Mouse (Mus musculus): ENCODE data around the gene Olfr259. TPM values are rescaled to one million over a fixed set of nuclear protein-coding genes. Genes with fewer than 3 reads are reported as not detected.

The Olfr259 gene
- polyA plus RNA-seq (2016; fragmentation: Nextera tagmentation; extraction: Ambion mirVana) = not detected in 2 replicates

DNA sequence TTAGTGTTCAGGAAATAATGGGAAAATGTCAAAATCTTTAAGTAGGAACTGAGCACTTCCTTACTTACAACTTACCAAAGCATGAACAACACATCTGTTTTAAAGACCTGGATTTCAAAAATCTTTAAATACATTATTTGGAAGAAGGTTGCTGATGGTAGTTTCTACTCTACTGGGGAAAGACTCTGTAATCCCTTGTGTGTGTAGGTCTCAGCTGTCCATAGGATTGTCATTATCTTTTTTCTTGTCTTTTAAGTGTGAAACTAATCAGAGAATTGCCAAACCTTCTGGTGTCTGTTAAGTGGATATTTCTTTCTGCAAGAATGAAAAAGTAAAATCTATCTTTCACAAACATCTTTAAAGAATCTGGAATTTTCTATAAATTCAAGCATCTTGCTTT lies at the start of gene Olfr259:
Gene Olfr259 (minus strand): TSS at position 101 of the 400 bp plus-strand sequence.
- Histone ChIP-seq H3K9me3 (no peaks in the 10 kb centered on the region), H3K4me3 (no peak within 1 kb of the TSS), H3K27me3 (replicated peaks) (no peaks in the 10 kb centered on the region), H3K4me2 (replicated peaks) (no peak within 1 kb of the TSS), H3K27ac (no peak within 1 kb of the TSS), H3K9ac (no peak within 1 kb of the TSS), H3K4me1 (no peaks in the 10 kb centered on the region), H3K36me3 (no peaks in the 10 kb centered on the region)
- ATAC-seq (ENCODE audit: low FRiP score, low read depth) = no peak

DNA sequence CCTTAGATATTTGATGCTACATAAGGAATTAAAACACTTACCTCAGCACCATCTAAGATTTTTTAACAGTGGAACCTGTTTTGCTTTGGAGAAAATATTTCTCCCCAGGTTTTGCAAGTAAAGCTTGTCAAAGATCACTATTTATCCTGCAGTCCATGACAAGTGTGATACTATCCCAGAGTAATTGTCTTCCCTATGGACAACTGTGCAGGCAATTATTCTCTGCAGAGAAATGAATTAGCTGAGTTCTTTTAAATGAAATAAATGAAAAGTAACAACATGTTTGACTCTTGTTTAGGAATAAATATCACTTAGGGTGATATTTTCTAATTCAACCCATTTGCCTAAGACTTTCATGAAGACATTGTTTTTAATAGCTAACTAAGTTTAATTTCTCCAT lies 38.2 kb upstream of the Olfr259 start, which contains the start of gene Olfr1111:
Gene Olfr1111 (minus strand): TSS at position 101 of the 400 bp plus-strand sequence.
- Histone ChIP-seq H3K9me3 (no peaks in the 10 kb centered on the region), H3K9ac (no peak within 1 kb of the TSS), H3K27me3 (replicated peaks) (no peaks in the 10 kb centered on the region), H3K4me3 (no peak within 1 kb of the TSS), H3K27ac (no peak within 1 kb of the TSS), H3K4me2 (replicated peaks) (no peak within 1 kb of the TSS), H3K4me1 (no peaks in the 10 kb centered on the region), H3K36me3 (no peaks in the 10 kb centered on the region)
- ATAC-seq (ENCODE audit: low FRiP score, low read depth) = no peak

DNA sequence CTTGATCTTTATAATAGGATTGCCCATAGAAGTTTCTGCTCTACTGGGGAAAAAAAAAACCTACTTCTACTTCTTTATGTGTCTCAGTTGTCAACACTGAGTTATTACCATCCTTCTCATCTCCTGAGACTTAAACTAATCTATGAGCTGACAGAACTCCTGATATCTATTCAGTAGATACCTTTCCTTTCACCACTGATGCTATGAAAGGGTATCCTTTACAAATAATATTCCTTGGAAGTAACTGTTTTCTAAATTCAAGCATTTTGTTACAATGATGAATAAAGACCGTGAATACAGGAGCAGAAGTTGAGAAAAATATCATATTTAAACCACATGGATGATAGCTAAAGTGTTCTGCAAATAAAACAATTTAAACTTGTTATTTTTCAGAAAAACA lies 25.8 kb upstream of the Olfr259 start, which contains the start of gene Olfr1110:
Gene Olfr1110 (minus strand): TSS at position 101 of the 400 bp plus-strand sequence.
- H3K4me2 ChIP-seq (replicated peaks) = no peak within 1 kb of the TSS
- 85% methylated on average over 1 of the region's 1 CpGs for WGBS
- H3K4me3 ChIP-seq = no peak within 1 kb of the TSS

GRCm38 (mm10) chr2:87095908-87096307 lies 18.5 kb downstream of the Olfr259 start, which contains the start of gene Olfr1109:
Gene Olfr1109, minus strand, starts transcription at chr2:87096008.
- Histone ChIP-seq H3K4me1 (no peaks in the 10 kb centered on the region), H3K9ac (no peak within 1 kb of the TSS), H3K27me3 (replicated peaks) (no peaks in the 10 kb centered on the region), H3K27ac (no peak within 1 kb of the TSS), H3K4me3 (no peak within 1 kb of the TSS), H3K9me3 (no peaks in the 10 kb centered on the region), H3K36me3 (no peaks in the 10 kb centered on the region), H3K4me2 (replicated peaks) (no peak within 1 kb of the TSS)
- WGBS = 75% methylated on average over 1 of the region's 1 CpGs
- ATAC-seq (ENCODE audit: low FRiP score, low read depth) = no peak

More for the DNA sequence above, 25.8 kb upstream of the Olfr259 start, which contains the start of gene Olfr1110:
- Histone ChIP-seq H3K9ac (no peak within 1 kb of the TSS), H3K27ac (no peak within 1 kb of the TSS), H3K27me3 (replicated peaks) (no peaks in the 10 kb centered on the region), H3K9me3 (no peaks in the 10 kb centered on the region), H3K4me1 (no peaks in the 10 kb centered on the region), H3K36me3 (no peaks in the 10 kb centered on the region)
- ATAC-seq (ENCODE audit: low FRiP score, low read depth) = no peak

DNA sequence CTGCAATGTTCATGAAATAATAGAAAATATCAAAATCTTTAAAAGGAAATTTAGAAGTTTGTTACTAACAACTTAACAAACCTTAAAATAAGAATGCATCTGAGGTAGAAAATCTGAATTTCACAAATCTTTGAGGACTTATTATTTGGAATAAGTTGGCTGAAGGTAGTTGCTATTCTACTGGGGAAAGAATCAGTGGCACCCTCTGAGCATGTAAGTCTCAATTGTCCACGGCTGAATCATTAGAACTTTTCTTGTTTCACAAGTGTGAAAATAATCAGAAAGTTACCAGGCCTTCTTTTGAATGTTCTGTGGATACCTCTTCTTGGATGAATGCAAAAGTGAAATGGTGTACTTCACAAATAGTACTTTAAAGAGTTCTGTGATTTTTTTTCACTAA lies 38.6 kb downstream of the Olfr259 start, which contains the start of gene Olfr1107:
Gene Olfr1107 (minus strand): TSS at position 101 of the 400 bp plus-strand sequence.
- H3K4me1 ChIP-seq = no peaks in the 10 kb centered on the region
- 88% methylated on average over 1 of the region's 1 CpGs for WGBS
- no peak for ATAC-seq (ENCODE audit: low FRiP score, low read depth)
- H3K4me2 ChIP-seq (replicated peaks) = no peak within 1 kb of the TSS
- no peak within 1 kb of the TSS for H3K9ac ChIP-seq
- H3K4me3 ChIP-seq = no peak within 1 kb of the TSS
- no peaks in the 10 kb centered on the region for H3K9me3 ChIP-seq
- H3K36me3 ChIP-seq = no peaks in the 10 kb centered on the region
- H3K27me3 ChIP-seq (replicated peaks) = no peaks in the 10 kb centered on the region
- H3K27ac ChIP-seq = no peak within 1 kb of the TSS

Other genes starting within 250 kb of the Olfr259 start
- gene Gm13723, start 239.8 kb downstream of the Olfr259 start, polyA plus RNA-seq (2016; fragmentation: Nextera tagmentation; extraction: Ambion mirVana) = not detected in 2 replicates
- not detected in 2 replicates for gene Olfr1097, start 222.4 kb downstream of the Olfr259 start, polyA plus RNA-seq (2016; fragmentation: Nextera tagmentation; extraction: Ambion mirVana)
- gene Olfr1098, start 190.0 kb downstream of the Olfr259 start, polyA plus RNA-seq (2016; fragmentation: Nextera tagmentation; extraction: Ambion mirVana) = not detected in 2 replicates
- gene Olfr1099, start 153.9 kb downstream of the Olfr259 start, polyA plus RNA-seq (2016; fragmentation: Nextera tagmentation; extraction: Ambion mirVana) = not detected in 2 replicates
- gene Olfr1100, start 134.6 kb downstream of the Olfr259 start, polyA plus RNA-seq (2016; fragmentation: Nextera tagmentation; extraction: Ambion mirVana) = not detected in 2 replicates
- gene Olfr1101, start 123.3 kb downstream of the Olfr259 start, polyA plus RNA-seq (2016; fragmentation: Nextera tagmentation; extraction: Ambion mirVana) = not detected in 2 replicates
- not detected in 2 replicates for gene Olfr1102, start 116.2 kb downstream of the Olfr259 start, polyA plus RNA-seq (2016; fragmentation: Nextera tagmentation; extraction: Ambion mirVana)
- not detected in 2 replicates for gene Olfr1104, start 87.5 kb downstream of the Olfr259 start, polyA plus RNA-seq (2016; fragmentation: Nextera tagmentation; extraction: Ambion mirVana)
- not detected in 2 replicates for gene Olfr1105, start 78.0 kb downstream of the Olfr259 start, polyA plus RNA-seq (2016; fragmentation: Nextera tagmentation; extraction: Ambion mirVana)
- gene Olfr1106, start 62.3 kb downstream of the Olfr259 start, polyA plus RNA-seq (2016; fragmentation: Nextera tagmentation; extraction: Ambion mirVana) = not detected in 2 replicates
- not detected in 2 replicates for gene Olfr1107, start 38.8 kb downstream of the Olfr259 start, polyA plus RNA-seq (2016; fragmentation: Nextera tagmentation; extraction: Ambion mirVana)
- gene Olfr1109, start 18.6 kb downstream of the Olfr259 start, polyA plus RNA-seq (2016; fragmentation: Nextera tagmentation; extraction: Ambion mirVana) = not detected in 2 replicates
- not detected in 2 replicates for gene Olfr1110, start 25.7 kb upstream of the Olfr259 start, polyA plus RNA-seq (2016; fragmentation: Nextera tagmentation; extraction: Ambion mirVana)
- not detected in 2 replicates for gene Olfr1111, start 38.1 kb upstream of the Olfr259 start, polyA plus RNA-seq (2016; fragmentation: Nextera tagmentation; extraction: Ambion mirVana)
- not detected in 2 replicates for gene Olfr1112, start 73.2 kb upstream of the Olfr259 start, polyA plus RNA-seq (2016; fragmentation: Nextera tagmentation; extraction: Ambion mirVana)
- gene Olfr1113, start 94.4 kb upstream of the Olfr259 start, polyA plus RNA-seq (2016; fragmentation: Nextera tagmentation; extraction: Ambion mirVana) = not detected in 2 replicates
- gene Olfr1115, start 133.4 kb upstream of the Olfr259 start, polyA plus RNA-seq (2016; fragmentation: Nextera tagmentation; extraction: Ambion mirVana) = not detected in 2 replicates
- gene Olfr1116, start 153.0 kb upstream of the Olfr259 start, polyA plus RNA-seq (2016; fragmentation: Nextera tagmentation; extraction: Ambion mirVana) = not detected in 2 replicates
- not detected in 2 replicates for gene Olfr1118, start 193.0 kb upstream of the Olfr259 start, polyA plus RNA-seq (2016; fragmentation: Nextera tagmentation; extraction: Ambion mirVana)
- not detected in 2 replicates for gene Olfr1120, start 240.2 kb upstream of the Olfr259 start, polyA plus RNA-seq (2016; fragmentation: Nextera tagmentation; extraction: Ambion mirVana)